Mouse (Mus musculus) embryonic facial prominence, embryonic 14.5 days (tissue): ENCODE results near the gene Ptprk. TPM values are rescaled to one million over a fixed set of nuclear protein-coding genes. Genes with fewer than 3 reads are reported as not detected.

ENCODE experiments used
- ATAC-seq: fragments of 200-750 bp; cut with Nextera tagmentation; 2 replicates; pipeline ENCODE4 v1.8.0; 2017; ENCODE audit warnings: low read depth, moderate number of reproducible peaks, moderate TSS enrichment
- DNase-seq: peaks from one replicate; pipeline ENCODE4 v3.0.0-alpha.2; 2015; ENCODE audit warnings: low spot score
- H3K27ac ChIP-seq: fragments of 300-500 bp; sonication (generic); replicated peaks from 2 replicates; pipeline ENCODE4 v1.5.1; 2014; ENCODE audit warnings: low read depth, mild to moderate bottlenecking, low read length, moderate library complexity
- H3K27me3 ChIP-seq: fragments of 300-500 bp; sonication (generic); replicated peaks from 2 replicates; pipeline ENCODE4 v1.6.1; 2014; ENCODE audit warnings: low read length; ENCODE audit not compliant: control insufficient read depth, insufficient read depth
- H3K36me3 ChIP-seq: fragments of 300-500 bp; sonication (generic); 2 replicates; pipeline ENCODE4 v1.6.1; 2014; ENCODE audit warnings: low read length, mixed read lengths; ENCODE audit not compliant: control insufficient read depth, insufficient read depth
- H3K4me1 ChIP-seq: fragments of 300-500 bp; sonication (generic); 2 replicates; pipeline ENCODE4 v1.6.1; 2014; ENCODE audit warnings: antibody characterized with exemption, low read length; ENCODE audit not compliant: control insufficient read depth, insufficient read depth
- H3K4me2 ChIP-seq: fragments of 300-500 bp; sonication (generic); 2 replicates; pipeline ENCODE4 v1.6.1; 2014; ENCODE audit warnings: low read depth, mild to moderate bottlenecking, low read length, moderate library complexity, mixed read lengths
- H3K4me3 ChIP-seq: fragments of 300-500 bp; sonication (generic); 2 replicates; pipeline ENCODE4 v1.5.1; 2014; ENCODE audit warnings: low read depth, mild to moderate bottlenecking, low read length
- H3K9ac ChIP-seq: fragments of 300-500 bp; sonication (generic); 2 replicates; pipeline ENCODE4 v1.6.1; 2014; ENCODE audit warnings: low read depth, mild to moderate bottlenecking, low read length, moderate library complexity, mixed read lengths
- H3K9me3 ChIP-seq: fragments of 300-500 bp; sonication (generic); 2 replicates; pipeline ENCODE4 v1.6.1; 2016; ENCODE audit warnings: low read length; ENCODE audit not compliant: control insufficient read depth
- WGBS: fragments of 180-500 bp; shearing (Covaris S2); extraction: QIAGEN DNeasy Blood & Tissue Kit; methylation state at CpG from one replicate; pipeline ENCODE4 v1.1.7; 2014; 5-methylcytosine and 5-hydroxymethylcytosine counted together
- polyA plus RNA-seq: library from polyadenylated mRNA; unstranded; fragments of >200 nt; fragmentation: Nextera tagmentation; extraction: Ambion mirVana; gene quantifications from 2 replicates; pipeline ENCODE4 v1.2.1, GENCODE M21; 2014

Gene Ptprk
- polyA plus RNA-seq, 1 experiment from 2014 or later = 21.7 TPM

DNA sequence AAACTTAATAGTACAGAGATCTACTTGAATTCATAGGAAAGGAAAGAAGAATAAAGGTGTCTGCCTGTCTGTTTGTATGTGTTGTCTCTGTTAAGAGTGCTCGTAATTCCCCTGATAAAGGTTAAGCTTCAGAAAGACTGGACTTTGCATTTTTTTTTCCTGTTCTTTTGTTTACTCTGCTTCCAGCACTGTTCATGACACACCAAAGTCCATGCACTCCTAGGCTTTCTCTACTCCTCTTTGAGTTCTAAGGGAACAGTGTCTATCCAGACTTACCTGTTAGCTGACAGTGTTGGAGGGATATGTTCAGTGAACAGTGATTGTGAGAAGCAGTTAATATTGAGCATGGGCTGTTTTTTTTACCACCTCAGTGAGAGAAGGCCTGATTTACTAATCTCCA is 385.3 kb downstream of the Ptprk start:
- WGBS = 77% methylated on average over 1 of the region's 1 CpGs
- no peak for DNase-seq

DNA sequence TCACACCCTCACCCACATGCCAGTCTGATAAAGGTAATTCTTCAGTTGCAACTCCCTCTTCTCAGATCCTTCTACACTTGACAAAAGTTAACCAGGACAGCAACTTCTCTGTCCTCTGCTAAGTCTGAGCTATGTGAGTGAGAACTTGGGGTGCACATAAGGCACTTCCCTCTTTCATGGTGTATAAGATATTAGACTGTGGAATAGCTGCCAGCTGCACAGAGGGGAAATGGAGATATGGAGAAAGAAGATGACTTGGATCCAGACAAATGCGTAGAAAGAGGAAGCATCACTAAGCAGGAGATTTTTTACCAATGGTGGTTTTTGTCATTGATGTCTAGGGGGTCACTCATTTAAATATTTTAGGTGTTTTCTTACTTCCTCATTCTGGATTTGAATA is 389.1 kb downstream of the Ptprk start:
- WGBS = 87% methylated on average over 1 of the region's 1 CpGs
- no peak overlapping the region for H3K4me2 ChIP-seq
- no peak overlapping the region for H3K27ac ChIP-seq
- H3K9me3 ChIP-seq = no peaks in the 10 kb centered on the region
- H3K9ac ChIP-seq = no peak overlapping the region
- H3K4me1 ChIP-seq = no peaks in the 10 kb centered on the region
- DNase-seq (no peak), ATAC-seq (no peak)
- H3K36me3 ChIP-seq = no peaks in the 10 kb centered on the region
- H3K27me3 ChIP-seq = no peaks in the 10 kb centered on the region
- H3K4me3 ChIP-seq = no peak overlapping the region

More for the DNA sequence above, 385.3 kb downstream of the Ptprk start:
- no peak overlapping the region for H3K4me3 ChIP-seq
- no peak for ATAC-seq
- H3K9ac ChIP-seq = no peak overlapping the region
- H3K4me1 ChIP-seq = no peaks in the 10 kb centered on the region
- no peak overlapping the region for H3K4me2 ChIP-seq
- no peak overlapping the region for H3K27ac ChIP-seq
- no peaks in the 10 kb centered on the region for H3K9me3 ChIP-seq
- H3K36me3 ChIP-seq = no peaks in the 10 kb centered on the region
- no peaks in the 10 kb centered on the region for H3K27me3 ChIP-seq

DNA sequence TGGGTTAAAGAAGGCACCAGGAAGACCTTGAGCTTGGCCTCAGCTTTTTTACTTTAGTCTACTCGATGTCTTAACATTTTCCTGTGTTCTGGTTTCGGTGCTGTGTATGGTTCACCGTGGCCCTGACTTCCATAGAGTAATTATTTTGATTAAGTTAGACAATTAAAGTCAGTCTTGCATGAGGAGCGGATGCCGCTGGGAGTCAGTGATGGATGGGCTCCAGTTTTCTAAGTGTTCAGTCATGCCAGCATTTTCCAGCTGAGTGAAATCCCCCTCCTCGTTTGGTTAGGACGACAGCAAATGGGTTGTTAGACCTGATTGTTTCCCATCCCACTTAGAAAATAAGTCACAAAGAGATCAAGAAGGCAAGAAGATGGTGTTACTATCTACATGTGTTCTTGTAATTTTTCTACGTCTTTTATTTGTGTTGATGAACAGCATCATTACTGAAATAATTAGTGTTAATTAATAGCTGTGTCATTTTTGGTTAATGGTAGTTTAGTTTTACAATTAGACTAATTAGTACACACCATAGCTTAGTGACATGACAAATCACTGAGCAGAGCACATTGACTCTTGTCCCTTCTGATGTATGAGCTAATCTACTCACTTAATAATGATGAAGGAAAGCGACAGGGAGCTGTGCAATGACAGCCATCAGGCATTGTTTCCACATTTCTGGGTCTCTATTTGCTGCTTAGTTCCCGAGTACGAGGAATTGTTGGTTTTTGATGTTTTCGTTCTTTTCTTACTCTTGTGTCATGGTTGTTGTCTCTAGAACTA is 390.3 kb downstream of the Ptprk start:
- ATAC-seq (peak; percentile 55; the same call in 1 of the 2 replicates), DNase-seq (peak; percentile 56)
- Histone ChIP-seq H3K9ac (no peak overlapping the region), H3K27ac (no peak overlapping the region), H3K4me1 (no peaks in the 10 kb centered on the region), H3K36me3 (no peaks in the 10 kb centered on the region), H3K27me3 (no peaks in the 10 kb centered on the region), H3K4me3 (no peak overlapping the region), H3K9me3 (no peaks in the 10 kb centered on the region), H3K4me2 (no peak overlapping the region)
- WGBS = 62% methylated on average over 12 of the region's 12 CpGs

DNA sequence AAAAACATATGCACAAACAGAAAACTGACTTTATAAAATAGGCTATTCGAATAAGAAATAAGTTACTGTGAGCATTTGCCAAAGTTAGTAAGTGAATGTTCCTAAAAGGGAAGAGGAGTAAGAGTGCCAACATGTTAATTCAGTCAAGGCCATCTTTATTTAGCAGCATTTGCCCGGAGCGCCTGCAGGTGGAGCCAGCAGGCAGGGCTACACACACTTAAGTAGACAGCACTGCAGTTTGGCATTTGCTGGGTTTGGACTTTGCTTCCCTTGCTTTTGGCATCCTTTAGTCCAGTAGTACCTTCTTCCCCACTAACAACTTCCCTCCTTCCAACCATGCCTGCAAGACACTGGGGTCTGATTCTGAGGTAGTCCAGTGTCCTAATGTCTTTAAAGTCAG is 411.0 kb downstream of the Ptprk start:
- Histone ChIP-seq H3K4me2 (no peak overlapping the region), H3K9me3 (no peaks in the 10 kb centered on the region), H3K27me3 (no peaks in the 10 kb centered on the region), H3K4me3 (no peak overlapping the region), H3K4me1 (no peaks in the 10 kb centered on the region), H3K36me3 (no peaks in the 10 kb centered on the region), H3K9ac (no peak overlapping the region), H3K27ac (no peak overlapping the region)
- WGBS = 34% methylated on average over 3 of the region's 3 CpGs
- ATAC-seq = 0 out of 2 replicates have a peak, but pooled peaks have one; percentile 30
- DNase-seq = peak; percentile 41

DNA sequence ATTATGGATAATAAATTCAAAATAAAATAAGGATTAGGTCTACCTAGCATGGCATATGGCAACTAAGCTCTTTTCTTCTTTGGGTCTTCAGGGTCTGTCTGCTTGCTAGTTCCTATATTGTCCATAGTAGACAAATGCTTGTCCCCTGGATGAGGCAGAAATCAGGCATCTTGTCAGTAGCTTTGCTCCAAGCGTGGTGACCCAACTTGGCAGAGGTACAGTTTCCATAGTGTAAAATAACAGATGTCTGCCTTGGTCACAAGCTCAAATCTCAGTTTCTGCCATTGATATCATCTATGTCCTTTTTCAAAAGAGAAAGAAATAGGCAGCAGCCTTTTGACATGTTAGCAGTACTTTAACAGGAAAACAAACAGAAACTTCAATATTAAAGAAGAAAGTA is 416.4 kb downstream of the Ptprk start:
- Histone ChIP-seq H3K27ac (no peak overlapping the region), H3K4me3 (no peak overlapping the region), H3K36me3 (no peaks in the 10 kb centered on the region), H3K4me2 (no peak overlapping the region), H3K27me3 (no peaks in the 10 kb centered on the region), H3K9me3 (no peaks in the 10 kb centered on the region), H3K9ac (no peak overlapping the region), H3K4me1 (no peaks in the 10 kb centered on the region)
- 66% methylated on average over 1 of the region's 1 CpGs for WGBS
- ATAC-seq = no peak
- no peak for DNase-seq

DNA sequence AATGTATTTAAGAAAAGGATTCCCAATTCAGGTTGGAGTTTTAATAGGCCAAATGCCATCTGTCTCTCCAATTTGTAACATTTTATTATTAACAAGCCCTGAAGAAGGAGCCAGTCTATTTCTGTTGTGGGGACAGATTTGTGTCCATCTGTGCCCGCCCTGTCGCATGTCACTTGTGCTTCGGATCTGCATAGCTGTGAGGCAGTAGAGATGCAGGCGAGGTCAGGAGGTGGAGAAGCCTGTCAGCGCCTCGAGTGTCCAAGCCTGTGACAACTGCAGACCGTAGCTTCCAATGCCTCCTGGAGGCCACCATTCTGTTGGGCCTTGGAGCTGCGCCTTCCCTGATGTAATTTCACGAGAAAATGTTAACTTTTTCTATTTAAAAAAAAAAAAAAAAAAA is 417.6 kb downstream of the Ptprk start:
- H3K4me2 ChIP-seq = no peak overlapping the region
- peak; percentile 20 for DNase-seq

DNA sequence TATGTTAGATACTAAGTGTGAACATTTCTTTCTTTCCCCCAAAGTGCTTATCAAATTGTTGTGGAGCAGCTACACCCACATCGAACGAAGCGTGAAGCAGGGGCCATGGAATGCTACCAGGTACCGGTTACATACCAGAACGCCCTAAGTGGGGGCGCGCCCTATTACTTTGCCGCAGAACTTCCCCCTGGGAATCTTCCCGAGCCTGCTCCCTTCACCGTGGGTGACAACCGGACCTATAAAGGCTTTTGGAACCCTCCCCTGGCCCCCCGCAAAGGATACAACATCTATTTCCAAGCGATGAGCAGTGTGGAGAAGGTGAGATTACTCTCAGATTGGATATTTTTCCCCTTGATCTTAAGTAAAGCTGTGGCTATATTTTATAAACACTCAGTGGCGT is 418.2 kb downstream of the Ptprk start:
- Histone ChIP-seq H3K27ac (no peak overlapping the region), H3K4me2 (no peak overlapping the region), H3K4me1 (no peaks in the 10 kb centered on the region), H3K9ac (no peak overlapping the region), H3K9me3 (no peaks in the 10 kb centered on the region), H3K36me3 (no peaks in the 10 kb centered on the region), H3K4me3 (no peak overlapping the region), H3K27me3 (no peaks in the 10 kb centered on the region)
- 47% methylated on average over 14 of the region's 14 CpGs for WGBS
- peak; percentile 26; the same call in 1 of the 2 replicates for ATAC-seq
- DNase-seq = peak; percentile 16

More for the DNA sequence above, 417.6 kb downstream of the Ptprk start:
- Histone ChIP-seq H3K27me3 (no peaks in the 10 kb centered on the region), H3K9me3 (no peaks in the 10 kb centered on the region), H3K9ac (no peak overlapping the region), H3K36me3 (no peaks in the 10 kb centered on the region), H3K27ac (no peak overlapping the region), H3K4me1 (no peaks in the 10 kb centered on the region), H3K4me3 (no peak overlapping the region)
- peak; percentile 26; the same call in 1 of the 2 replicates for ATAC-seq
- 64% methylated on average over 9 of the region's 9 CpGs for WGBS

DNA sequence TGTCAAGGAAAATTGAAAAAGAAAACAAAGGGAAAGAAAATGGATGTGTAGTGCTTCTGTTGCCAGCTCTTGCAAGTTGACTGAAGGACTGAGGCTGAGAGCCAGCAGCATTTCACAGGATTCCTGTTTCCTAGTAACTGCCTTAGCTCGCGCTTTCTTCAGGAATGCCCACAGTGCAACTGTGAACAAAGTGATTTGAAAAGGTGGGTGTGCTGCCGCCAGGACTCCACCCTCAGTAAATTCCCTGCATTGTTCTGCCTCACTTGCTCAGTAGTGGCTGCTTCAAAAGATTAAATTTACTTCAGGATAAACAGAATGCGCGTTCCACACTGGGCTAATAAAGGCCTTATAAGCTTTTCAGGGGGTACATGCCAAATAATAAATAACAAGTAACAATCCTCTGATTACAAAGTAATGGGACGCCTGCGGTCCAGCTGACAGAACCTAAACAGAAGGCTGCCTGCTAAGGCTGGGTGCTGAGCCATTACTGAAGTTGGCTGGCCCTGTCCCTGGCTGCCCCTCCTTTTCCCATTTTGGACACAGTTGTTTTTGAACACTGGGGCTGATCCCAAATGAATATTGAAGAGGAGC is 418.7 kb downstream of the Ptprk start:
- H3K9ac ChIP-seq = no peak overlapping the region

More for the DNA sequence above, 418.7 kb downstream of the Ptprk start:
- Histone ChIP-seq H3K4me3 (no peak overlapping the region), H3K9me3 (no peaks in the 10 kb centered on the region), H3K4me1 (no peaks in the 10 kb centered on the region), H3K36me3 (no peaks in the 10 kb centered on the region), H3K27ac (no peak overlapping the region), H3K4me2 (no peak overlapping the region), H3K27me3 (no peaks in the 10 kb centered on the region)
- DNase-seq (peak; percentile 73), ATAC-seq (peak; percentile 92)
- WGBS = 39% methylated on average over 7 of the region's 7 CpGs
